35 mouse cellular contexts compared by ENCODE assay signal in the genomic region with DNA sequence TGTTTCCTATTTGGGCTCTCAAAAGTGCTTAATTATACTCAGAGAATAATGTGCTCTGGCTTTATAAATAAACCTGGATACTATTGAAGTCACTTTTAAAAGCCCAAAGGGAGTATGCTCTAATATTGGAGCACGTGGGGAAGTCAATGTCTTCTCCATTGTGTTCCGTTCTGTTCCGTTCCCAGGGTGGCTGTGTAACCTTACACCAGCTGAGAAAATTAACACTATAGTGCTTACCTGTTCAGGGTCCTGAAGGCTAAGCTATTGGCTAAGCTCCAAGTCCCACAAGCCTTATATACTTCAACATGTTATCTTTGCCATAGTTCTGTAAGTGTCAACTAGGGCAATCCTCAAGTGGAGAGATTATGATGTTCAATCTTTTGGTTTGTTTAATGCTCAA.
"Had no signal": no experiment of that assay in that cellular context is flagged by ENCODE, and none has a peak within 500 bp of the region (broad histone marks: within the 10 kb centered on the region; RNA-seq: fewer than 3 reads in every experiment).

No protein-coding gene starts in this region.

- H3K4me2 ChIP-seq: heart, embryonic 11.5 days; heart, embryonic 12.5 days; heart, embryonic 13.5 days; heart, embryonic 15.5 days; hindbrain, embryonic 12.5 days; hindbrain, embryonic 13.5 days; hindbrain, embryonic 14.5 days; hindbrain, embryonic 15.5 days; intestine, embryonic 15.5 days; kidney, embryonic 15.5 days had no signal

- H3K4me1 ChIP-seq: heart, embryonic 12.5 days; heart, embryonic 13.5 days; heart, embryonic 15.5 days; hindbrain, embryonic 13.5 days; hindbrain, embryonic 15.5 days had no signal

- H3K27ac ChIP-seq: heart, embryonic 13.5 days; heart, embryonic 15.5 days; hindbrain, embryonic 10.5 days; hindbrain, embryonic 12.5 days; hindbrain, embryonic 13.5 days; hindbrain, embryonic 14.5 days; hindbrain, embryonic 15.5 days; hindbrain, postnatal 0 days; intestine, embryonic 15.5 days; kidney, embryonic 15.5 days; kidney, postnatal 0 days; layer of hippocampus, adult 2 months; left cerebral cortex, adult 2 months had no signal

- ATAC-seq: hindbrain, embryonic 16.5 days; hindbrain, postnatal 0 days; inflammation-experienced regulatory T-cells, adult 6 months; intestine, embryonic 15.5 days; intestine, embryonic 16.5 days; intestine, postnatal 0 days had no signal

- H3K9ac ChIP-seq: heart, embryonic 12.5 days; heart, embryonic 13.5 days; heart, embryonic 15.5 days; hindbrain, embryonic 12.5 days; hindbrain, embryonic 13.5 days; hindbrain, embryonic 14.5 days; hindbrain, embryonic 15.5 days; intestine, embryonic 15.5 days; kidney, embryonic 15.5 days had no signal

- H3K36me3 ChIP-seq: heart, embryonic 12.5 days; heart, embryonic 13.5 days; heart, embryonic 15.5 days; hindbrain, embryonic 10.5 days; hindbrain, embryonic 12.5 days; hindbrain, embryonic 13.5 days; hindbrain, embryonic 15.5 days; intestine, embryonic 15.5 days; kidney, embryonic 15.5 days had no signal

- DNase-seq: heart, postnatal 10 days; heart, postnatal 14 days; heart, postnatal 36 days; heart, postnatal 4 days; kidney, adult 11 months; kidney, adult 18-20 months; kidney, adult 2 months; kidney, adult 8-10 months; kidney, adult 9 months; kidney, postnatal 10 days; kidney, postnatal 14 days; kidney, postnatal 25 days; kidney, postnatal 36 days; kidney, postnatal 4 days; layer of hippocampus, adult 9-11 months; layer of hippocampus, postnatal 36 days had no signal

- H3K4me3 ChIP-seq: heart, embryonic 12.5 days; heart, embryonic 13.5 days; heart, embryonic 15.5 days; hindbrain, embryonic 10.5 days; hindbrain, embryonic 12.5 days; hindbrain, embryonic 13.5 days; hindbrain, embryonic 15.5 days; intestine, embryonic 15.5 days; kidney, embryonic 15.5 days; layer of hippocampus, adult 2 months; left cerebral cortex, adult 2 months had no signal

- H3K27me3 ChIP-seq: heart, embryonic 12.5 days; heart, embryonic 13.5 days; heart, embryonic 15.5 days; hindbrain, embryonic 12.5 days; hindbrain, embryonic 15.5 days; intestine, embryonic 15.5 days had no signal

- H3K9me3 ChIP-seq: heart, embryonic 12.5 days; heart, embryonic 13.5 days; heart, embryonic 15.5 days; hindbrain, embryonic 10.5 days; hindbrain, embryonic 12.5 days; hindbrain, embryonic 13.5 days; hindbrain, embryonic 15.5 days; intestine, embryonic 15.5 days; kidney, embryonic 15.5 days had no signal
